Mouse (Mus musculus) hindbrain, postnatal 0 days (tissue): ENCODE measurements around the gene R3hdml. TPM values are rescaled to one million over a fixed set of nuclear protein-coding genes. Genes with fewer than 3 reads are reported as not detected.

Source experiments
- ATAC-seq: fragments of 200-750 bp; cut with Nextera tagmentation; 2 replicates; pipeline ENCODE4 v1.8.0; 2017; ENCODE audit warnings: mild to moderate bottlenecking, moderate TSS enrichment, moderate library complexity
- DNase-seq: peaks from one replicate; pipeline ENCODE4 v3.0.0-alpha.2; 2015; ENCODE audit warnings: low spot score
- H3K27ac ChIP-seq: fragments of 300-500 bp; sonication (generic); 2 replicates; pipeline ENCODE4 v1.5.1; 2014; ENCODE audit warnings: mild to moderate bottlenecking
- H3K27me3 ChIP-seq: fragments of 300-500 bp; sonication (generic); 2 replicates; pipeline ENCODE4 v1.6.1; 2014; ENCODE audit warnings: low read length, mixed read lengths; ENCODE audit not compliant: insufficient read depth
- H3K36me3 ChIP-seq: fragments of 300-500 bp; sonication (generic); 2 replicates; pipeline ENCODE4 v1.6.1; 2014; ENCODE audit warnings: low read length, mixed read lengths; ENCODE audit not compliant: insufficient read depth
- H3K4me1 ChIP-seq: fragments of 300-500 bp; sonication (generic); 2 replicates; pipeline ENCODE4 v1.6.1; 2014; ENCODE audit warnings: antibody characterized with exemption, low read length, mixed read lengths; ENCODE audit not compliant: insufficient read depth
- H3K4me2 ChIP-seq: fragments of 300-500 bp; sonication (generic); 2 replicates; pipeline ENCODE4 v1.6.1; 2014; ENCODE audit warnings: low read depth, mild to moderate bottlenecking, low read length, moderate library complexity, mixed read lengths
- H3K4me3 ChIP-seq: fragments of 300-500 bp; sonication (generic); 2 replicates; pipeline ENCODE4 v1.5.1; 2014; ENCODE audit warnings: low read length
- H3K9ac ChIP-seq: fragments of 300-500 bp; sonication (generic); replicated peaks from 2 replicates; pipeline ENCODE4 v1.6.1; 2014; ENCODE audit warnings: mild to moderate bottlenecking, low read length, moderate library complexity, mixed read lengths
- H3K9me3 ChIP-seq: fragments of 300-500 bp; sonication (generic); 2 replicates; pipeline ENCODE4 v1.6.1; 2016; ENCODE audit warnings: low read length, mixed read lengths
- CTCF ChIP-seq: IDR thresholded peaks from 2 replicates; pipeline ENCODE4 v1.5.1; 2016; ENCODE audit warnings: antibody characterized with exemption, control low read depth, low read depth
- WGBS: fragments of 180-500 bp; shearing (Covaris S2); extraction: QIAGEN DNeasy Blood & Tissue Kit; methylation state at CpG from one replicate; pipeline ENCODE4 v1.1.7; 2014; 5-methylcytosine and 5-hydroxymethylcytosine counted together
- polyA plus RNA-seq: library from polyadenylated mRNA; unstranded; fragments of >200 nt; fragmentation: Nextera tagmentation; extraction: Ambion mirVana; gene quantifications from 2 replicates; pipeline ENCODE4 v1.2.1, GENCODE M21; 2015
- total RNA-seq: library from RNA; depleted of rRNA; stranded (reverse); fragments of >200 nt; gene quantifications from 2 replicates; pipeline ENCODE4 v1.2.3, GENCODE M21; 2014; rRNA removed

The R3hdml gene
- 0.73 and 2.1 TPM in 2 replicates for total RNA-seq
- polyA plus RNA-seq: 1.0 TPM in 2 replicates

DNA sequence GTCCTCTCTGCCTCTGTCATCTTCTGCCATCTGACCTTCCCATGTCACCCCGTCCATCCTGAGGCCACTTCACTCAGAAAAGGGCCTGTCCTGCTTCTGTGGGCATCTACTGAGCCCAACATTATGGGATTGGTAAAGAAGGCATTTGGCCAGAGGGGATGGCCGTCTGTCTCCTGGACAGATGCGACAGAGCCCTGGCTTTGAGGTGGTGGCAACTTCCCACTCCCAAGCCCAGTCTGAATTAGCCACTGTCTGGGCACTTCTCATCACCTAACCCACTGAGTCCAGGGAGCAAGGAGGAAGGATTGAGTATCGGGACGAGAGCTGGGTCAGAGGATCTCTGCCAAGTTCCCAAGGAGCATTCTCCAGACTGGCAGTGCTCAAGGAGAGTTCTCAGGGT lies at the start of gene R3hdml:
R3hdml (plus strand) TSS at position 301 of the 400 bp plus-strand sequence.
- DNase-seq: no peak
- TF ChIP-seq CTCF: no peak
- Histone ChIP-seq H3K4me3 (no peak within 1 kb of the TSS), H3K36me3 (no peaks in the 10 kb centered on the region), H3K9me3 (no peaks in the 10 kb centered on the region), H3K4me1 (0 out of 2 replicates have a peak, but pooled peaks cover 3% of the 10 kb centered on the region), H3K27ac (no peak within 1 kb of the TSS), H3K4me2 (no peak within 1 kb of the TSS), H3K9ac (no peak within 1 kb of the TSS), H3K27me3 (no peaks in the 10 kb centered on the region)
- no peak for ATAC-seq
- 64% methylated on average over 5 of the region's 5 CpGs for WGBS

DNA sequence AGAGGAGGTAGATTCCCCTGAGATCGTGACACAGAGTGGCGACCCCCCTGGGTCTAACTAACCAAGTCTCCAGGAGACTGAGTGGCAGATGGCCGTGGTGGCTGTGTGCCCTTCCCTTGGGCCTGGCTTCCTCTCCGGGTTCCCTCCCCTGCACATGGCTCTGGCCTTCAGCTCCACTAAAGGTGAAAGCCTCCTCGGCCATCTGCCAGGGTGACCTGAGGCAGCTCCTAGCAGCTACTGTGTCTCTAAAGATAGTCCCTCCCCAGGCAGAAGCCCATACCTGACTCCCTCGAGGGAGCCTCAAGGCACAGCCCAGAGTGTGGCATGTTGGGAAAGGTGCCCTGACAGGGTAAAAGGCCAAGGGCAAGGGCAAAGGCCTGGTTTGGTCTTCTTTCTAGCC lies 48.6 kb upstream of the R3hdml start:
- Histone ChIP-seq H3K4me2 (no peak overlapping the region), H3K27ac (no peak overlapping the region), H3K9me3 (no peaks in the 10 kb centered on the region), H3K36me3 (peaks cover 5% of the 10 kb centered on the region; the same call in 1 of the 2 replicates), H3K9ac (no peak overlapping the region), H3K27me3 (no peaks in the 10 kb centered on the region), H3K4me1 (peaks cover 5% of the 10 kb centered on the region; the same call in 1 of the 2 replicates), H3K4me3 (no peak overlapping the region)
- ATAC-seq (no peak), DNase-seq (no peak)
- WGBS: 56% methylated on average over 6 of the region's 6 CpGs
- TF ChIP-seq CTCF: no peak

DNA sequence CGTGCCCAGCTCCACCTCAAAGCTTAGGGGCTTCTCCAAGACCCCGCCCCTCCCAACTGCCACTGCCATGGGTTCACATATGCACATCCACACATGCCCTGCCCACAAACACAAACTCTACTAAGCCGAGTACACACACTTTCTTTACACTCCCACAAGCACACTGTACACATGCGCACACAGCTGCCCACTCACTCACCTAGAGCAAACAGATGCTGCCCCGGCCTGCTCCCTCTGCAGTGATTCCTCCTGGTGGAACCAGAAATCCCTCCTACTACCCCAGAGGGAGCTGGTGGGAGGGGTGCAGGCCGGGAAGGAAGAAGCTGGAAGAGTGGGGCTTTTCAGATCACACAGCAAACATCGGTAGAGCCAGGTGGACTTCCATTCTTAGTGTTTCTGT lies 48.1 kb upstream of the R3hdml start:
- no peak overlapping the region for H3K4me2 ChIP-seq
- no peak overlapping the region for H3K27ac ChIP-seq
- H3K36me3 ChIP-seq: peaks cover 5% of the 10 kb centered on the region; the same call in 1 of the 2 replicates
- no peak for DNase-seq
- no peaks in the 10 kb centered on the region for H3K27me3 ChIP-seq
- no peak for TF ChIP-seq CTCF
- H3K9ac ChIP-seq: no peak overlapping the region
- H3K4me3 ChIP-seq: no peak overlapping the region
- H3K9me3 ChIP-seq: no peaks in the 10 kb centered on the region
- ATAC-seq: no peak
- 82% methylated on average over 7 of the region's 7 CpGs for WGBS
- H3K4me1 ChIP-seq: peaks cover 5% of the 10 kb centered on the region; the same call in 1 of the 2 replicates

DNA sequence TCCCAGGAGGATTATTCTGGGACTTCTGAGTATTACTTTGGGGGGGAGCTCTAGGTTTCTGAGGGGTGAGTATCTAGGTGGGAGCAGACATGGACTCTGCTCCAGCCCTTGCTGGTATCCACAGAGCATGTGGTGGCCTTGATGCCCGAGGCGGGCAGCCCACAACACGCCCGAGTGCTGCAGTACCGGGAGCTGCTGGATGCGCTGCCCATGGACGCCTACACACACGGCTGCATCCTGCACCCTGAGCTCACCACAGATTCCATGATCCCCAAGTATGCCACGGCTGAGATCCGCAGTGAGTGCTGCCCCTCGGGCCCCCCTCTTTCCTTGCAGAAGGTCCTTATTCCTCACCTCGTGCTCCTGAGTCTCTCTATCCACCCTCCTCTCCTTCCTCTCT lies 44.7 kb upstream of the R3hdml start:
- no peak for DNase-seq
- H3K27me3 ChIP-seq: no peaks in the 10 kb centered on the region
- no peak overlapping the region for H3K27ac ChIP-seq
- no peak overlapping the region for H3K4me3 ChIP-seq
- H3K4me1 ChIP-seq: no peaks in the 10 kb centered on the region
- H3K36me3 ChIP-seq: peaks cover 15% of the 10 kb centered on the region; the same call in 1 of the 2 replicates
- WGBS: 82% methylated on average over 12 of the region's 12 CpGs
- H3K9me3 ChIP-seq: no peaks in the 10 kb centered on the region
- no peak overlapping the region for H3K4me2 ChIP-seq
- no peak for TF ChIP-seq CTCF
- H3K9ac ChIP-seq: no peak overlapping the region
- ATAC-seq: no peak

DNA sequence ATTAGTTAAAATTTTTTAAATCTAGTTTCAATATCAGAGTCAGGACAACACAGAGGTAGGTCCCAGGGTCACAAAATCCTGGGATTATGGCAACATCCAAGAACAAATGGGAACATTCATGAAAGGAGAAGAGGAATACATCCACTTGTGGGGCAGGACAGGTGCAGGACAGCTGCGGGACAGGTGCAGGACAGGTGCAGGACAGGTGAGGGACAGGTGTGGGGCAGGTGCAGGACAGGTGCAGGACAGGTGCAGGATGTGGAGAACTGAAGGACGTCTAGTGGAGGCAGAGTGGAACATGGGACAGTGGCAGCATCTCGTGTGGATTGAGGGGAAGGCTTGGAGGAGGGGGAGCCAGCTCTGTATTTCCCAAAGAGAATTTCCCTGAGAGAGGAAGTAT lies 42.8 kb upstream of the R3hdml start:
- Histone ChIP-seq H3K27me3 (no peaks in the 10 kb centered on the region), H3K9ac (no peak overlapping the region), H3K9me3 (no peaks in the 10 kb centered on the region), H3K4me1 (no peaks in the 10 kb centered on the region), H3K4me2 (no peak overlapping the region), H3K4me3 (no peak overlapping the region), H3K36me3 (peaks cover 15% of the 10 kb centered on the region; the same call in 1 of the 2 replicates), H3K27ac (no peak overlapping the region)
- DNase-seq: no peak
- no peak for TF ChIP-seq CTCF
- no peak for ATAC-seq
- 68% methylated on average over 3 of the region's 3 CpGs for WGBS

DNA sequence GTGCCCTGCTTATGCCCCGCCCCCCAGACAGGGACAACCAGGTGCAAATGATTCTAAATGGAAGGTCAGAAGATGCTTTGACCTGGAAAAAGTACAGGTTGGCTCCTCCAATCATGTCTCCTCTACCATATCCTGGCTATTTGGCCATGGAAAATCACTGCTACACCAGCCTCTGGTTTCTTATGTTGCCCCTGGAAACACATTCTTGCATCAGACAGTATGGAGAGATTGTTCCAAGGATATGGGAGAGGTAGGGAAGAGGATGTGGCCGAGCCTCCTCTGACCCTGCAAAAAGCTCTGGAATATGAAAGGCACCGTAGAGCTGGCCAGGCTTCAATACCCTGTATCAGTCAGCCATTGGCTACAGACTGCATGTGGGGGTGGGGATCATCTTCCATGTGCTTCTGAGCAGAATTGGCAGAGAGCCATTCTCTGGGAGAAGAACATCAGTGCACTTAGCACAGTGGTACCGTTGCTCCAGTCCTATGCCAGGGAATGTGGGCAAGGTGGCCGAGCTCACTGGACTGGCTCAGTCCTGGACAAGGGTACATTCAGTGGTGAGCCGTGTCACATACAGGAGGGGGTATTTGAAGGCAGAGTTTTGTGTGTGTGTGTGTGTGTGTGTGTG lies 41.3 kb upstream of the R3hdml start:
- WGBS: 54% methylated on average over 6 of the region's 6 CpGs
- TF ChIP-seq CTCF: no peak
- H3K4me3 ChIP-seq: no peak overlapping the region
- H3K36me3 ChIP-seq: peaks cover 15% of the 10 kb centered on the region; the same call in 1 of the 2 replicates
- peak; percentile 62 for ATAC-seq
- no peak overlapping the region for H3K4me2 ChIP-seq
- H3K9ac ChIP-seq: no peak overlapping the region
- DNase-seq: peak; percentile 78
- H3K9me3 ChIP-seq: no peaks in the 10 kb centered on the region
- no peaks in the 10 kb centered on the region for H3K4me1 ChIP-seq
- no peak overlapping the region; the same call in 1 of the 2 replicates for H3K27ac ChIP-seq
- no peaks in the 10 kb centered on the region for H3K27me3 ChIP-seq

DNA sequence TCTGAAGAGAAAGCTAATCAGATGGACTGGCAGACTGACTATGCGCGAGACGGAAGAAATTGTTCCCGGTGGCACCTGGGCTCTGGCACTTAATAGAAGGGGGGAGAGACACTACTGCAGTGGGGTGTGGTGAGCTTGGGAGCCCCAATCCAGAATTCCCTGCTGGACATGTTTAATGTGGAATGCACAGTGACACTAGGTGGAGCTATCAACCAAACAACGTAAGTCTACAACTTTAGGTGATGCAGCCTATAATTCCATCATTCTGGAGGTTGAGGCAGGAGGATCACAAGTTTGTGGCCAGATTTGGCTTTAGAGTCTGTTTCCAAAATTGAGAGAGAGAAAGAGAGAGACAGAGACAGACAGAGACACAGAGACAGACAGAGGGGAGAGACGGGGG lies 39.4 kb upstream of the R3hdml start:
- Histone ChIP-seq H3K4me3 (no peak overlapping the region), H3K27me3 (no peaks in the 10 kb centered on the region), H3K9me3 (no peaks in the 10 kb centered on the region), H3K36me3 (peaks cover 10% of the 10 kb centered on the region; the same call in 1 of the 2 replicates), H3K4me1 (no peaks in the 10 kb centered on the region), H3K27ac (no peak overlapping the region), H3K9ac (no peak overlapping the region), H3K4me2 (no peak overlapping the region)
- peak; percentile 52 for TF ChIP-seq CTCF
- ATAC-seq: no peak
- DNase-seq: peak; percentile 35
- WGBS: 90% methylated on average over 6 of the region's 6 CpGs
